Mouse (Mus musculus) kidney, adult 2 months (tissue): ENCODE measurements around the gene Ndufa13. TPM values are rescaled to one million over a fixed set of nuclear protein-coding genes. Genes with fewer than 3 reads are reported as not detected.
"Not testable (repeated sequence)": the region's sequence is repeated elsewhere in the genome, so short reads cannot be mapped to it uniquely, and the experiment has no call there.

Source experiments
- DNase-seq: peaks from one replicate; pipeline ENCODE4 v3.0.0; 2021
- H3K27ac ChIP-seq: fragments of 200-500 bp; 2 replicates; pipeline ENCODE4 v1.5.1; 2012; ENCODE audit warnings: low read depth, low read length, control low read depth, inconsistent platforms; ENCODE audit not compliant: insufficient read depth
- H3K27me3 ChIP-seq: fragments of 200-500 bp; replicated peaks from 2 replicates; pipeline ENCODE4 v1.6.1; 2012; ENCODE audit warnings: mild to moderate bottlenecking, moderate library complexity, low read length, inconsistent platforms; ENCODE audit not compliant: control insufficient read depth, insufficient read depth
- H3K36me3 ChIP-seq: fragments of 200-500 bp; 2 replicates; pipeline ENCODE4 v1.6.1; 2012; ENCODE audit warnings: mild to moderate bottlenecking, moderate library complexity, low read length, inconsistent platforms; ENCODE audit not compliant: control insufficient read depth, insufficient read depth
- H3K4me1 ChIP-seq: fragments of 200-500 bp; 2 replicates; pipeline ENCODE4 v1.6.1; 2011; ENCODE audit warnings: low read length; ENCODE audit not compliant: control insufficient read depth, insufficient read depth
- H3K4me3 ChIP-seq: fragments of 200-500 bp; 2 replicates; pipeline ENCODE4 v1.5.1; 2011; ENCODE audit warnings: mild to moderate bottlenecking, low read depth, low read length, control low read depth; ENCODE audit not compliant: insufficient read depth
- CTCF ChIP-seq: fragments of 200-500 bp; conservative IDR thresholded peaks from 2 replicates; pipeline ENCODE4 v1.5.1; 2011; ENCODE audit warnings: low read depth, mild to moderate bottlenecking, control low read depth, low read length, moderate library complexity, mixed read lengths; ENCODE audit not compliant: insufficient read depth, insufficient read length
- POLR2A ChIP-seq: fragments of 200-500 bp; IDR thresholded peaks from one replicate; pipeline ENCODE4 v1.6.1; 2011; ENCODE audit warnings: low read depth, low read length, control low read depth
- WGBS: fragments of 180-500 bp; shearing (Covaris S2); methylation state at CpG from one replicate; pipeline ENCODE4 v1.1.7; 2018; 5-methylcytosine and 5-hydroxymethylcytosine counted together
- polyA plus RNA-seq: library from polyadenylated mRNA; depleted of rRNA; stranded (reverse); fragments of >200 nt; gene quantifications from 2 replicates; pipeline ENCODE4 v1.2.3, GENCODE M21; 2012; rRNA removed

The Ndufa13 gene
- 283 and 372 TPM in 2 replicates for polyA plus RNA-seq

GRCm38 (mm10) chr8:69902163-69903062 is at the start of gene Ndufa13, which contains the start of the genes Tssk6 and Yjefn3:
Gene Ndufa13 (minus strand): TSS chr8:69902558.
Gene Tssk6 (plus strand): TSS chr8:69902184.
Gene Yjefn3 (minus strand): TSS chr8:69902712.
- no peaks in the 10 kb centered on the region for H3K27me3 ChIP-seq
- peak within 1 kb of the TSS; percentile 81 for H3K27ac ChIP-seq
- peak; percentile 35 for DNase-seq
- H3K36me3 ChIP-seq = no peaks in the 10 kb centered on the region
- WGBS = 2% methylated on average over 89 of the region's 89 CpGs
- no peak for TF ChIP-seq CTCF
- no peak for TF ChIP-seq POLR2A
- peaks cover 25% of the 10 kb centered on the region; the same call in 1 of the 2 replicates for H3K4me1 ChIP-seq
- H3K4me3 ChIP-seq = peak within 1 kb of the TSS; percentile 61

GRCm38 (mm10) chr8:69950300-69950699 is 47.9 kb upstream of the Ndufa13 start:
- H3K36me3 ChIP-seq = no peaks in the 10 kb centered on the region
- DNase-seq = peak; percentile 58
- WGBS = 79% methylated on average over 2 of the region's 2 CpGs
- peak overlapping the region; percentile 64 for H3K27ac ChIP-seq
- TF ChIP-seq CTCF = no peak
- no peak for TF ChIP-seq POLR2A
- H3K27me3 ChIP-seq = no peaks in the 10 kb centered on the region
- H3K4me3 ChIP-seq = no peak overlapping the region
- H3K4me1 ChIP-seq = peaks cover 18% of the 10 kb centered on the region

- not testable (repeated sequence) for H3K4me3 ChIP-seq, H3K27me3 ChIP-seq, DNase-seq, H3K36me3 ChIP-seq, H3K27ac ChIP-seq
- WGBS = 77% methylated on average over 3 of the region's 3 CpGs
- peaks cover 36% of the 10 kb centered on the region for H3K4me1 ChIP-seq
These were observed 40.1 kb upstream of the Ndufa13 start for GRCm38 (mm10) chr8:69942495-69942894.

- no peak for DNase-seq
- no peaks in the 10 kb centered on the region; the same call in 1 of the 2 replicates for H3K36me3 ChIP-seq
- no peak overlapping the region for H3K4me3 ChIP-seq
- 69% methylated on average over 2 of the region's 2 CpGs for WGBS
- TF ChIP-seq CTCF = no peak
- no peak for TF ChIP-seq POLR2A
- peak overlapping the region; percentile 9 for H3K27ac ChIP-seq
- no peaks in the 10 kb centered on the region for H3K27me3 ChIP-seq
- H3K4me1 ChIP-seq = peaks cover 46% of the 10 kb centered on the region
These were observed 38.0 kb upstream of the Ndufa13 start for GRCm38 (mm10) chr8:69940386-69940785.

- Histone ChIP-seq H3K4me1 (peaks cover 46% of the 10 kb centered on the region), H3K27ac (peak overlapping the region; percentile 9), H3K36me3 (no peaks in the 10 kb centered on the region; the same call in 1 of the 2 replicates), H3K4me3 (no peak overlapping the region), H3K27me3 (no peaks in the 10 kb centered on the region)
- 32% methylated on average over 3 of the region's 3 CpGs for WGBS
- no peak for TF ChIP-seq POLR2A
- no peak for TF ChIP-seq CTCF
- DNase-seq = peak; percentile 86
These were observed 37.3 kb upstream of the Ndufa13 start for GRCm38 (mm10) chr8:69939633-69940032.

GRCm38 (mm10) chr8:69938245-69938982 is 36.1 kb upstream of the Ndufa13 start:
- no peak for DNase-seq
- no peaks in the 10 kb centered on the region for H3K27me3 ChIP-seq
- no peak for TF ChIP-seq CTCF
- no peaks in the 10 kb centered on the region; the same call in 1 of the 2 replicates for H3K36me3 ChIP-seq
- H3K4me1 ChIP-seq = peaks cover 49% of the 10 kb centered on the region
- peak overlapping the region; percentile 47 for H3K27ac ChIP-seq
- WGBS = 63% methylated on average over 6 of the region's 6 CpGs
- H3K4me3 ChIP-seq = no peak overlapping the region

- H3K36me3 ChIP-seq = no peaks in the 10 kb centered on the region; the same call in 1 of the 2 replicates
- DNase-seq = no peak
- no peaks in the 10 kb centered on the region for H3K27me3 ChIP-seq
- H3K4me3 ChIP-seq = no peak overlapping the region
- WGBS = 75% methylated on average over 3 of the region's 3 CpGs
- H3K4me1 ChIP-seq = peaks cover 49% of the 10 kb centered on the region
- TF ChIP-seq CTCF (no peak), POLR2A (no peak)
- peak overlapping the region; percentile 3; the same call in 1 of the 2 replicates for H3K27ac ChIP-seq
These were observed 35.1 kb upstream of the Ndufa13 start for GRCm38 (mm10) chr8:69937466-69937865.
